Mouse (Mus musculus) E14TG2a.4 (cell line): Measurements from ENCODE around the gene Nemf.
"Not testable (repeated sequence)": the region's sequence is repeated elsewhere in the genome, so short reads cannot be mapped to it uniquely, and the experiment has no call there.

ENCODE experiments used
- H3K27me3 ChIP-seq: 2 replicates; pipeline ENCODE4 v1.6.1; 2014; ENCODE audit warnings: low read length, control low read depth; ENCODE audit not compliant: insufficient read depth
- H3K36me3 ChIP-seq: 2 replicates; pipeline ENCODE4 v1.6.1; 2014; ENCODE audit warnings: low read length, control low read depth; ENCODE audit not compliant: insufficient read depth
- H3K4me1 ChIP-seq: replicated peaks from 2 replicates; pipeline ENCODE4 v1.6.1; 2014; ENCODE audit warnings: low read depth, low read length, control low read depth
- H3K4me3 ChIP-seq: replicated peaks from 2 replicates; pipeline ENCODE4 v1.5.1; 2014; ENCODE audit warnings: mild to moderate bottlenecking, low read length
- H3K9me3 ChIP-seq: 2 replicates; pipeline ENCODE4 v1.6.1; 2014; ENCODE audit warnings: low read length, control low read depth
- CTCF ChIP-seq: conservative IDR thresholded peaks from 2 replicates; pipeline ENCODE4 v1.5.1; 2014; ENCODE audit warnings: low read length
- NANOG ChIP-seq: IDR thresholded peaks from 2 replicates; pipeline ENCODE4 v1.6.1; 2014; ENCODE audit warnings: borderline replicate concordance, low read length, mixed read lengths
- POU5F1 ChIP-seq: IDR thresholded peaks from 2 replicates; pipeline ENCODE4 v1.6.1; 2014; ENCODE audit warnings: low read length, borderline replicate concordance

Gene Nemf

GRCm38 (mm10) chr12:69366424-69366823, 9.5 kb upstream of the Nemf start:
- TF ChIP-seq CTCF (peak; percentile 65), POU5F1 (no peak)
- Histone ChIP-seq H3K4me1 (peaks cover 59% of the 10 kb centered on the region), H3K27me3 (no peaks in the 10 kb centered on the region), H3K36me3 (no peaks in the 10 kb centered on the region), H3K9me3 (no peaks in the 10 kb centered on the region), H3K4me3 (no peak overlapping the region)

GRCm38 (mm10) chr12:69365757-69366156, 8.8 kb upstream of the Nemf start:
- no peaks in the 10 kb centered on the region for H3K36me3 ChIP-seq
- TF ChIP-seq CTCF (no peak), POU5F1 (no peak), NANOG (no peak)
- H3K9me3 ChIP-seq: no peaks in the 10 kb centered on the region
- no peak overlapping the region for H3K4me3 ChIP-seq
- peaks cover 57% of the 10 kb centered on the region for H3K4me1 ChIP-seq
- no peaks in the 10 kb centered on the region for H3K27me3 ChIP-seq

- Histone ChIP-seq H3K4me3 (peak overlapping the region; percentile 80), H3K4me1 (peaks cover 45% of the 10 kb centered on the region), H3K36me3 (no peaks in the 10 kb centered on the region), H3K9me3 (no peaks in the 10 kb centered on the region), H3K27me3 (no peaks in the 10 kb centered on the region)
- no peak for TF ChIP-seq POU5F1
- TF ChIP-seq NANOG: no peak
- TF ChIP-seq CTCF: peak; percentile 16
Measured at GRCm38 (mm10) chr12:69363899-69364762, 7.2 kb upstream of the Nemf start.

GRCm38 (mm10) chr12:69363110-69363509, 6.1 kb upstream of the Nemf start:
- Histone ChIP-seq H3K4me1 (peaks cover 42% of the 10 kb centered on the region), H3K4me3 (peak overlapping the region; percentile 80; the same call in 1 of the 2 replicates)
- not testable (repeated sequence) for H3K9me3 ChIP-seq, H3K27me3 ChIP-seq, H3K36me3 ChIP-seq

- TF ChIP-seq CTCF (no peak), NANOG (no peak), POU5F1 (no peak)
- peaks cover 41% of the 10 kb centered on the region for H3K4me1 ChIP-seq
Measured at GRCm38 (mm10) chr12:69362388-69362787, 5.4 kb upstream of the Nemf start.

GRCm38 (mm10) chr12:69361919-69362318, 5.0 kb upstream of the Nemf start:
- peaks cover 40% of the 10 kb centered on the region for H3K4me1 ChIP-seq
- no peaks in the 10 kb centered on the region for H3K36me3 ChIP-seq
- no peaks in the 10 kb centered on the region for H3K27me3 ChIP-seq
- peak overlapping the region; percentile 81 for H3K4me3 ChIP-seq
- no peak for TF ChIP-seq POU5F1
- no peak for TF ChIP-seq NANOG
- no peak for TF ChIP-seq CTCF
- no peaks in the 10 kb centered on the region for H3K9me3 ChIP-seq

More at GRCm38 (mm10) chr12:69362388-69362787, 5.4 kb upstream of the Nemf start:
- H3K27me3 ChIP-seq: no peaks in the 10 kb centered on the region
- peak overlapping the region; percentile 81 for H3K4me3 ChIP-seq
- no peaks in the 10 kb centered on the region for H3K36me3 ChIP-seq
- no peaks in the 10 kb centered on the region for H3K9me3 ChIP-seq

- H3K36me3 ChIP-seq, H3K9me3 ChIP-seq: not testable (repeated sequence)
Measured at GRCm38 (mm10) chr12:69360997-69361899, 4.3 kb upstream of the Nemf start.

GRCm38 (mm10) chr12:69360655-69360996, 3.7 kb upstream of the Nemf start:
- H3K9me3 ChIP-seq: no peaks in the 10 kb centered on the region
- H3K36me3 ChIP-seq: no peaks in the 10 kb centered on the region
- H3K4me3 ChIP-seq: no peak overlapping the region; the same call in 1 of the 2 replicates
- H3K27me3 ChIP-seq: no peaks in the 10 kb centered on the region
- peak; percentile 100 for TF ChIP-seq CTCF
- no peak for TF ChIP-seq POU5F1
- H3K4me1 ChIP-seq: peaks cover 39% of the 10 kb centered on the region

More at GRCm38 (mm10) chr12:69360997-69361899, 4.3 kb upstream of the Nemf start:
- Histone ChIP-seq H3K4me1 (peaks cover 36% of the 10 kb centered on the region), H3K4me3 (peak overlapping the region; percentile 81)
- H3K27me3 ChIP-seq: not testable (repeated sequence)
